Mouse (Mus musculus) small intestine, adult 10 weeks (tissue): ENCODE measurements around the gene Wdr59. TPM values are rescaled to one million over a fixed set of nuclear protein-coding genes. Genes with fewer than 3 reads are reported as not detected.

Experiments used
- polyA plus RNA-seq: library from polyadenylated mRNA; stranded (reverse); fragments of 350-450 nt; fragmentation: Illumina TruSeq; extraction: RNeasy Lipid Tissue Mini Kit (QIAGEN cat#74804); gene quantifications from one replicate; pipeline ENCODE4 v1.2.3, GENCODE M21; 2014; ENCODE audit warnings: low replicate concordance

Wdr59 gene
- polyA plus RNA-seq = 2.9 TPM

DNA sequence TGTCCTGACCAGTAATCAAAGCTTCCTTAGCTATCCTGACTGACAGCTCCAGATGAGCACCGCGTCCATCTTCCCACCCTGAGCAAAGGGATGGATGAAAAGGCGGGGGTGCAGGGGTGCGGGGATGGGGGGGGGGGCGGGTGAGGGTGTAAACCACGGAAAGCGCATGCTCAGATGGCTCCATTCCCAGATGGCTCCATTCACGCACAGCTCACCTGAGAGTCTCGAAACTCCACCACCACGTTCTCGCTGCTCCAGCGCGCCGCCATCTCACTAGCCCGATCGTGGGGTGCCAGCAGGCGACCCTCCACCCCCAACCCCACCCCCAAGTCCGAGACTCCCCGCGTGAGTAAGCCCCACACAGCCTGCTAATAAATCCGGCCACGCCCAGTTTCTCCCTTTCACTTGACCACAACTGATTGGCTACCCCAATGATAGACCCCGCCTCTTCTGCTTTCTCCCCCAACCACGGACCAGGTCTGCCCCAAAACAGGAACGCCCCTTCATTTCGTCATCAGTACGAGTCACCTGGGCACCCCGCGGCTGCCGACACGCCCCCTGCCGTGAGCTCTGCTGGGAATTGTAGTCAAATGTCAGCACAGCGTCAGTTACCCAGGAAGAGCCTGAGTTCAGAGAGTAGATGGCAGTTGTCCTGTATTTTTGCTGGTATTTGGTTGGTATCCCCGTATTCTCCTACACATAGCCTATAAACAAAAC lies at the start of gene Wdr59:
Gene Wdr59 (minus strand): TSS at position 380 of the 717 bp plus-strand sequence.

DNA sequence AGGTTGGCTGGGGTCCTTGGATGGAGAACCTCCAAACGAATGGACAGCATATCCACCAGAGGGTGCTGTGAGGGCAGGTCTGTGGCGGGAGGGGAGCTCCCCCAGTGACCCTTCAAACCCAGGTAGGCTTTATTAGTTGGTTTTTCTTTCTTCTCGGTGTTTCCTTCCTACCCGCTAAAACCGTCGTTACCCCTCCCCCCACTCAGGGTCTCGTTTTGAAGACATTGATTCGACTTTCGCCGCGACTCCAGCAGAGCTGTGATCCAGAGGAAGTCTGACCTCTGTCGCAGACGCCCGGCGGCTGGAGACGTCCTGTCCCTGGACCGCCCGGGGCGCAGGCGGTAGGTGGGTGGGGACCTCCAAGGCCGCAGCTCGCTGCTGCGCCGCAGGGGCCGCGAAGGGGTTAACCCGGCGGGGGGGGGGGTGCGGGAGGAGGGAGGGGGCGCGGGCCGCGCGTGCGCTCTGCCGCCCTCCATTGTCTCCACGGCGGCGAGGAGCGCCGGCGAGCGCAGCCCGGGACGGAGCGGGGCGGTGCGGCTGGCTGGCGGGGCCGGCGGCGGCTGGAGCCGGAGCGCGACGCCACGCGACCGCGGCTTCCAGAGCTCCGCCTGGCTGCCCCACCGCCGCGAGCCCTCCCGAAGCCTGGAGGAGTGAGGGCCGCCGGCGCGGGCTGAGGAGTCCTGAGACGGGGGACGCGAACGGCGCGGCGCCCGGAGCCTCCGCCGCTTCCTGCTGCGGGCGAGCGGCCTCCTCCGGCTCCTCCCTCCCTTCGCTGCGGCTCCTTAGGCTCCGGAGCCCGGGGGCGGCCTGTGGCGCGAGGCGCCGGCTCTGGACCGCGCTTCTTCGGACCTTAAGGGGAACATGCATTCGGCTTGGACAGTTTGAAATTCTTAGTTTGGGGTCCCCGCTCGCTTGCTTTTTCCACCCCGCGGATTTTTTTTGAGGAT lies 14.4 kb upstream of the Wdr59 start, which contains the start of gene Znrf1:
Gene Znrf1 (plus strand): TSS at position 67 of the 947 bp plus-strand sequence.

Other genes with a start within 250 kb of the Wdr59 start
- gene Rfwd3, start 221.9 kb downstream of the Wdr59 start, polyA plus RNA-seq = 48.6 TPM
- gene Mlkl, start 183.9 kb downstream of the Wdr59 start, polyA plus RNA-seq = 27.3 TPM
- not detected for gene Fa2h, start 128.3 kb downstream of the Wdr59 start, polyA plus RNA-seq
- gene Znrf1, start 14.0 kb upstream of the Wdr59 start, polyA plus RNA-seq = 4.7 TPM
- gene Ldhd, start 108.3 kb upstream of the Wdr59 start, polyA plus RNA-seq = 0.67 TPM
- gene Zfp1, start 121.3 kb upstream of the Wdr59 start, polyA plus RNA-seq = 5.7 TPM
- gene Ctrb1, start 168.9 kb upstream of the Wdr59 start, polyA plus RNA-seq = 21.4 TPM
- gene Bcar1, start 221.7 kb upstream of the Wdr59 start, polyA plus RNA-seq = 0.67 TPM